Mouse (Mus musculus): ENCODE results near the gene Cd81. TPM values are rescaled to one million over a fixed set of nuclear protein-coding genes. Genes with fewer than 3 reads are reported as not detected.

Gene Cd81
- polyA plus RNA-seq (2017; shearing (Covaris generic)) = 100 to 1,000 TPM in 1 of 2 experiments, 10 to 100 TPM in 1; 99.7 to 237 TPM

GRCm38 (mm10) chr7:143052626-143053007 lies at the start of gene Cd81:
Gene Cd81, plus strand, starts transcription at chr7:143052739.

GRCm38 (mm10) chr7:143004727-143005343 lies 47.7 kb upstream of the Cd81 start, which contains the start of gene Tspan32:
Gene Tspan32, plus strand, starts transcription at chr7:143005046.

GRCm38 (mm10) chr7:143068882-143069591 lies 16.5 kb downstream of the Cd81 start, which contains the start of gene Tssc4:
Gene Tssc4, plus strand, starts transcription at chr7:143069249.

GRCm38 (mm10) chr7:143094592-143095553 lies 42.3 kb downstream of the Cd81 start, which contains the start of gene Trpm5:
Gene Trpm5, minus strand, starts transcription at chr7:143094642.

DNA sequence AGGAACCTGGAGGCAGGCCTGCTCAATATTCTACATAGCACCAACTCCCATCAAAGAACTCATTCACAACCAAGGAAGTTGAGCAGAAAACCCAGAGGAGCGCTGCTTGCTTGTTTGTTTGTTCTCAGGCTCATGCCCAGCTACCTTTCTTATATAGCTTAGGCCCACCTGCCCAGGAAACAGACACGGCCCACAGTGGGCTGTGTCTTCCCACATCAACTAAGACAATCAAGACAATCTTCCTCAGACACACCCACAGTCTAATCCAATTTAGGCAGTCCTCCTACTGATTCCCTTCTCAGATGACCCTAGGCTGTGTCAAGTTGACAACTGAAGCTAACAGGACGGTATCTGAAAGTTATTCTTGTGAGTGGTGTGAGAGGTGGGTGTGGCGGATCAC lies 53.5 kb downstream of the Cd81 start, which contains the start of gene Kcnq1:
Gene Kcnq1, plus strand, starts transcription at position 301 of the 400 bp plus-strand sequence.

Other genes with a start within 250 kb of the Cd81 start
- not detected for gene Th, start 121.6 kb upstream of the Cd81 start, polyA plus RNA-seq (2017; shearing (Covaris generic))
- 1 to 10 TPM in 1 of 2 experiments, not detected in 1; 1.7 TPM for gene Ascl2, start 83.5 kb upstream of the Cd81 start, polyA plus RNA-seq (2017; shearing (Covaris generic))
- 100 to 1,000 TPM; 427 to 525 TPM for gene Tspan32, start 47.7 kb upstream of the Cd81 start, polyA plus RNA-seq (2017; shearing (Covaris generic))
- 10 to 100 TPM; 40.6 to 41.4 TPM for gene Tssc4, start 16.5 kb downstream of the Cd81 start, polyA plus RNA-seq (2017; shearing (Covaris generic))
- gene Trpm5, start 41.9 kb downstream of the Cd81 start, polyA plus RNA-seq (2017; shearing (Covaris generic)) = under 1 TPM; 0.34 to 0.72 TPM
- gene Kcnq1, start 53.6 kb downstream of the Cd81 start, polyA plus RNA-seq (2017; shearing (Covaris generic)) = not detected

All from inflammation-experienced regulatory T-cells (primary cell).